Mouse (Mus musculus) kidney, adult 2 months (tissue): Measurements from ENCODE around the gene 6820408C15Rik.

Source experiments
- CTCF ChIP-seq: fragments of 200-500 bp; conservative IDR thresholded peaks from 2 replicates; pipeline ENCODE4 v1.5.1; 2011; ENCODE audit warnings: low read depth, mild to moderate bottlenecking, control low read depth, low read length, moderate library complexity, mixed read lengths; ENCODE audit not compliant: insufficient read depth, insufficient read length
- POLR2A ChIP-seq: fragments of 200-500 bp; IDR thresholded peaks from one replicate; pipeline ENCODE4 v1.6.1; 2011; ENCODE audit warnings: low read depth, low read length, control low read depth

DNA sequence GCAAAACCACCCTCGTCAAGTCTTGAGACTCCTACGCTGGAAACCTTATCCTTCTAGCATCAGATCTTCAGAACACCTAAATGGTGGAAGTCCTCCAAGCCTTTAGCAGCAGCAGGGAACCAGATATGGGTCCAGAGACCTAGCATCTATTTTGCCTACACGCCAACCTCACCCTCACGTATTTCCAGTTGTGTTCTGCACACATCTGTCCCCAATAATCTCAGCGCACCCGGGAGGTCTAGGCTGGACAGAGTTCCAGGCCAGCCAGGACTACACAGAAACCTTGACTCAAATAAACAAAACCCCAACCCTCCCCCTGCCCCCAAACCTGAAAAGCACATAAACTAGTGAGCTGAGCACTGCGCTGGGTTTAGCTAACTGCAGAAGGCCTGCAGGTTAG is 3.9 kb upstream of the 6820408C15Rik start:
- no peak for TF ChIP-seq POLR2A
- TF ChIP-seq CTCF: no peak
